Mouse (Mus musculus): Measurements from ENCODE around the gene Snx8. TPM values are rescaled to one million over a fixed set of nuclear protein-coding genes. Genes with fewer than 3 reads are reported as not detected.

The Snx8 gene
- polyA plus RNA-seq, 1 experiment, result 77.5 TPM

DNA sequence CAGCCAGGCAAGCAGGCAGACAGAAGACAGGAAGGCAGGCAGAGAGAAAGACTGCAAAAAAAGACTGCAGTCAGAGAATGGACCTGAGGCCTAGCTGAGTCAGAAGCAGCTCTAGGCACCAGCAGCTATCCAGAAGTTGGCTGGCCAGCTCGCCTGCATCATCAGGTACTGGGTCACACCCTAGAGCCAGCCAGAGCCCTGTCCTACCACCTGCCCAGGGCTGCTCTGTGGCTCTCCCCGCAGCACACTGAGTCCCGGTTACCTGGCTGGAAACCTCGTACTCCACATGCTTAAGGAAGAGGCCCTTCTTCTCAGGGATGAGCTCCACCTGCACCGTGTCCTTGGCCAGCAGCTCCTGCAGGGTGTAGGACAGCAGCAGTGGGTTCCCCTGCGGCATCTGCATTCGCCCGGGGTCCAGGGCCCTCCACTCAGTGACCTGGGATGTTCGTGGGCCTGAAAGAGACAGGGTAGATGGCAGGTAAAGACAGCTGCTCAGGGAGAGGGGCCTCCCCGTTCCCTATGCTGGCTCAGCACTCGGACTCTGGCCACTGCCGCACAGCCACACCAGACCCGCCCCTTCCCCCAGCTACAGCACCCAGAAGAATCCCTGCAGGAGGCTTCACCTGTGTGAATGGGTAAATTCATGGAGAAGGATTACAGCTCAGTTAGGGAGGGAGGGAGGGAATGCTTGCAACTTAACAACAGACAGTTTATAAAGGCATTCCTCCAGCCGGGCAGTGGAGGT is 29.0 kb downstream of the Snx8 start:
- peak; percentile 85 for DNase-seq
- Histone ChIP-seq H3K4me3 (ENCODE audit: insufficient read depth, low read depth, low read length) (peak overlapping the region; percentile 40), H3K27ac (ENCODE audit: insufficient read depth, low read depth, low read length) (peak overlapping the region; percentile 69), H3K27me3 (replicated peaks; ENCODE audit: control insufficient read depth, insufficient read depth, low read length) (no peaks in the 10 kb centered on the region), H3K4me1 (ENCODE audit: control insufficient read depth, insufficient read depth, low read length) (peaks cover 20% of the 10 kb centered on the region), H3K36me3 (ENCODE audit: control insufficient read depth, insufficient read depth, low read length) (peaks cover 3% of the 10 kb centered on the region; the same call in 1 of the 2 replicates)
- WGBS, result 54% methylated on average over 14 of the region's 14 CpGs
- TF ChIP-seq CTCF (conservative IDR thresholded peaks at IDR 0.05; ENCODE audit: insufficient read depth, insufficient read length, low read depth, low read length) (no peak), POLR2A (IDR thresholded peaks at IDR 0.05; ENCODE audit: low read depth, low read length) (no peak)

DNA sequence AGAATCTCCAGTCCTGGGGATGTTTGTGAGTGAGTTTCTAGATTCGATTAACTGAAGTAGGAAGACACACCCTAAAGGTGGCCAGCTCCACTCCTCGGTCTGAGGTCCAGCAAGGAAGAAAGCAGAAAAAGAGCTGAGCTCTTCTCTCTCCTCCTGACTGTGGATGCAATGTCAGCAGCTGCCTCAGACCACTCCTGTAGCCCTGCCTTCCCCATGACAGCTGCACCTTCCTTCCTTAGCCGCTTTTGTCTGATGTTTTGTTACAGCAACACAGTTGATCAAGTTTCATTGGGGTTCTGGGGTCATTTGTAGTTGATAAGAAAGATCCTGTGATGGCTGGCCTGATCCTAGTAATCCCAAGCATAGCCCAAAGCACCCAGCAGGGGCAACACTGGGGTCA is 31.6 kb downstream of the Snx8 start:
- no peak for DNase-seq
- Histone ChIP-seq H3K27me3 (replicated peaks; ENCODE audit: control insufficient read depth, insufficient read depth, low read length) (no peaks in the 10 kb centered on the region), H3K36me3 (ENCODE audit: control insufficient read depth, insufficient read depth, low read length) (peaks cover 3% of the 10 kb centered on the region; the same call in 1 of the 2 replicates), H3K4me3 (ENCODE audit: insufficient read depth, low read depth, low read length) (no peak overlapping the region), H3K27ac (ENCODE audit: insufficient read depth, low read depth, low read length) (no peak overlapping the region), H3K4me1 (ENCODE audit: control insufficient read depth, insufficient read depth, low read length) (peaks cover 13% of the 10 kb centered on the region)
- TF ChIP-seq CTCF (conservative IDR thresholded peaks at IDR 0.05; ENCODE audit: insufficient read depth, insufficient read length, low read depth, low read length) (no peak), POLR2A (IDR thresholded peaks at IDR 0.05; ENCODE audit: low read depth, low read length) (no peak)
- 63% methylated on average over 3 of the region's 3 CpGs for WGBS

DNA sequence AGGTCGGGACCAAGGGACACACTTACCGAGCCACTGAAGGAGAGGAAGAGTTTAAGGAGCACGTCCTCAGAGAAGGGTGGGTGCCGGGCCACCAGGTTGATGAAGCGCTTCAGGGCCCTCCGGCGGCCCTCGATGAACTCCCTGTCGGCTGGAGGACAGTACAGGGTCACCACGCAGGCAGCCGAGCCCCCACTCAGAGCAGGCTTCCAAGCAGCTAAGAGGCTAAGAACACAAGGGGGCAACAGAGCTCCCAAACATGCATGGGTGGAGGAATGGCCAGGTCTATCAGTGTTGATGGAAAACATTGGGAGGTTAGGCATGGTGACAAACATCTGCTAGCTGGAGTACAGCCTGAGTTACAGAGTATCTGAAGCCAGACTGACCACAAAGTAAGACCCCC is 33.1 kb downstream of the Snx8 start:
- TF ChIP-seq POLR2A (IDR thresholded peaks at IDR 0.05; ENCODE audit: low read depth, low read length) (no peak), CTCF (conservative IDR thresholded peaks at IDR 0.05; ENCODE audit: insufficient read depth, insufficient read length, low read depth, low read length) (peak; percentile 36)
- peaks cover 19% of the 10 kb centered on the region; the same call in 1 of the 2 replicates for H3K4me1 ChIP-seq (ENCODE audit: control insufficient read depth, insufficient read depth, low read length)
- H3K27ac ChIP-seq (ENCODE audit: insufficient read depth, low read depth, low read length), result no peak overlapping the region
- no peaks in the 10 kb centered on the region for H3K27me3 ChIP-seq (replicated peaks; ENCODE audit: control insufficient read depth, insufficient read depth, low read length)
- 61% methylated on average over 11 of the region's 11 CpGs for WGBS
- no peak overlapping the region for H3K4me3 ChIP-seq (ENCODE audit: insufficient read depth, low read depth, low read length)
- DNase-seq, result no peak
- peaks cover 3% of the 10 kb centered on the region; the same call in 1 of the 2 replicates for H3K36me3 ChIP-seq (ENCODE audit: control insufficient read depth, insufficient read depth, low read length)

DNA sequence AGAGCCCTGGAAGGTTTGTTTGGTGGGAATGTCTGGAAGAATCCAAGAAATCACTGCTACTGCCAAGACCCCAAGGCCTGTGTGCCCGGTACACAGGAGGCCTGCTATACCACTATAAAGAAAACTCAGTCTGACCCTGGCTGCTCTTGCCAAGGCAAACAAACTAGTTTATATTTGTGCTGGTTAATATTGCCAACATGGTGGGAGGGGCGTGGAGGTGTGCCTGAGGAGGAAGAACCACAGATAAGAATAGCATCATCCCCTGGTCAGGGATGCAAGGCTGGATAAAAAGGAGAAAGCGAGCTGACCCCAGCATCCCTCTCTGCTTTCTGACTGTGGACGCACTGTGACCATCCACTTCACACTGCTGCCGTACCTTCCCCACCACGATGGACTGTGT is 36.7 kb downstream of the Snx8 start:
- peak; percentile 72 for DNase-seq
- Histone ChIP-seq H3K4me1 (ENCODE audit: control insufficient read depth, insufficient read depth, low read length) (peaks cover 19% of the 10 kb centered on the region; the same call in 1 of the 2 replicates), H3K27ac (ENCODE audit: insufficient read depth, low read depth, low read length) (no peak overlapping the region), H3K27me3 (replicated peaks; ENCODE audit: control insufficient read depth, insufficient read depth, low read length) (no peaks in the 10 kb centered on the region), H3K4me3 (ENCODE audit: insufficient read depth, low read depth, low read length) (no peak overlapping the region), H3K36me3 (ENCODE audit: control insufficient read depth, insufficient read depth, low read length) (peaks cover 3% of the 10 kb centered on the region; the same call in 1 of the 2 replicates)
- TF ChIP-seq POLR2A (IDR thresholded peaks at IDR 0.05; ENCODE audit: low read depth, low read length) (no peak), CTCF (conservative IDR thresholded peaks at IDR 0.05; ENCODE audit: insufficient read depth, insufficient read length, low read depth, low read length) (no peak)
- WGBS, result 85% methylated on average over 6 of the region's 6 CpGs

DNA sequence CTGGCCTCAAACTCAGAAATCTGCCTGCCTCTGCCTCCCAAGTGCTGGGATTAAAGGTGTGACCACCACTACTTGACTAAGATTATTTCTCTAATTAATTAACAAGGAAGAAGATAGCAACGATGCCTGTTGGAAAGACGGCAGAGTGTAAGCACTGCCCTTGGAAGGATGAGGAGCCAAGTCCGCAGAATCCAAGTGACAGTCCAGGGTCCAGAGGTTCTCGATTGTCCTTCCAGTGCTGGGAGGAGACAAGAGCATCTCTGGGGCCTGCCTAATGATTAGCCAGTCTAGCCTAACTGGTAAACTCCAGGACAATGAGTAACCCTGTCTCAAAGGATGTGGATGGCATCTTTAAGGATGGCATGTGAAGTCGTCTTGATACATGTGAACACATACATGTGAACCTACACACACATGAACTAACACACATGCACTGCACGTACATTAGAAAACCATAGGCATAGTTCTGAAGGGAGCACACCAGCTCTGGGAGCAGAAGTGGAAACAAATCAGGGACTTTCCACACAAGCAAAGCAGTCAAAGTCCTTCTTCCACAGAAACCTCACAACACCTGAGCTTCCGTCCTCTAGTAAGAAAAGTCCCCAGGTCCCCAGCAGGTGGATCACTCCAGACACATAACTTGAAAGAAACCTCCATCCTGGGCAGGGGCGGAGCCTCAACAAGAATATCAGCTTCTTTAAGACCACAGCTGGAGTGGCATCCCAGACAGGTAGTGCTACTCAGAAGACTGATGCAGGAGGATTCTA is 38.1 kb downstream of the Snx8 start:
- Histone ChIP-seq H3K27ac (ENCODE audit: insufficient read depth, low read depth, low read length) (peak overlapping the region; percentile 26; the same call in 1 of the 2 replicates), H3K36me3 (ENCODE audit: control insufficient read depth, insufficient read depth, low read length) (peaks cover 3% of the 10 kb centered on the region; the same call in 1 of the 2 replicates), H3K27me3 (replicated peaks; ENCODE audit: control insufficient read depth, insufficient read depth, low read length) (no peaks in the 10 kb centered on the region), H3K4me3 (ENCODE audit: insufficient read depth, low read depth, low read length) (no peak overlapping the region), H3K4me1 (ENCODE audit: control insufficient read depth, insufficient read depth, low read length) (peaks cover 16% of the 10 kb centered on the region; the same call in 1 of the 2 replicates)
- TF ChIP-seq CTCF (conservative IDR thresholded peaks at IDR 0.05; ENCODE audit: insufficient read depth, insufficient read length, low read depth, low read length), result no peak
- no peak for TF ChIP-seq POLR2A (IDR thresholded peaks at IDR 0.05; ENCODE audit: low read depth, low read length)
- 70% methylated on average over 8 of the region's 8 CpGs for WGBS
- peak; percentile 83 for DNase-seq

DNA sequence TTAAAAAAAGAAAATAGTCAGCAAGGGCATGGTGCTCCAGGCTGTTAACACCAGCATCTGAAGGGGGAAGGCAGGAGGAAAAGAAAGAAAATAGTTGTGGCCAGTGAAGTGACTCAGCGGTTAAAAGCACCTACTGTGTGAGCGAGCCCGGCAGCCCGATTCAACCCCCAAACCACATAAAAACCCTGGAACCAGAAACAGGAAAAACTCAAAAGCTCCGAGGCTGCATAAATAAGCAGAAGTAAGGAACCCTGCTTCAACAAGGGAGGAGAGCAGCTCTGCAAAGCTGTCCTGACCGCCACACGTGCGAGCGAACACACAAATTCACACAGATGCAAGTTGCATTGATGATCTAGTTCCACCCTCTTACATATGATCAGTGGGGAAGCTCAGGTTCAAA is 39.2 kb downstream of the Snx8 start:
- WGBS, result 91% methylated on average over 9 of the region's 9 CpGs
- peaks cover 16% of the 10 kb centered on the region; the same call in 1 of the 2 replicates for H3K4me1 ChIP-seq (ENCODE audit: control insufficient read depth, insufficient read depth, low read length)
- no peak overlapping the region; the same call in 1 of the 2 replicates for H3K27ac ChIP-seq (ENCODE audit: insufficient read depth, low read depth, low read length)
- no peaks in the 10 kb centered on the region for H3K36me3 ChIP-seq (ENCODE audit: control insufficient read depth, insufficient read depth, low read length)
- H3K27me3 ChIP-seq (replicated peaks; ENCODE audit: control insufficient read depth, insufficient read depth, low read length), result no peaks in the 10 kb centered on the region
- no peak for DNase-seq
- TF ChIP-seq POLR2A (IDR thresholded peaks at IDR 0.05; ENCODE audit: low read depth, low read length) (no peak), CTCF (conservative IDR thresholded peaks at IDR 0.05; ENCODE audit: insufficient read depth, insufficient read length, low read depth, low read length) (no peak)
- no peak overlapping the region for H3K4me3 ChIP-seq (ENCODE audit: insufficient read depth, low read depth, low read length)

DNA sequence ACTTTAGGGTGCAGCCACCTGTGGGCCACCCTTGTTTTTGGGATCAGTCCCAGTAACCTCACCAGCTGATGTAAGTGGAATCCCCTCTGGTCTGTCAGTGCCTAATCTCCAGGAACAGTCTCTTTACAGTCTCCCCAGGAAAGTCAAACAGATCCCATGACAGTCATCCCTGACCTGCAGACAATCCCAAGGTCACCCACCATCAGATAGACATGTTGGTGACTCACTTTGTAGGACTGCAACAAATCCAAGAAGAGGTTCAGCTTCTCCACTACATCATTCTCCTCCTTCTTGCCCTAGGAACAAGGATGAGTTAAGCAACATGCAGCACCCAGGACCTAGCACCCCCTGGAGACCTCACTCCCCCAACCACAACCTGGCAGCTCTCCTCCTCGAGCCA is 43.0 kb downstream of the Snx8 start:
- Histone ChIP-seq H3K4me1 (ENCODE audit: control insufficient read depth, insufficient read depth, low read length) (peaks cover 6% of the 10 kb centered on the region; the same call in 1 of the 2 replicates), H3K4me3 (ENCODE audit: insufficient read depth, low read depth, low read length) (no peak overlapping the region), H3K36me3 (ENCODE audit: control insufficient read depth, insufficient read depth, low read length) (peaks cover 1% of the 10 kb centered on the region; the same call in 1 of the 2 replicates), H3K27ac (ENCODE audit: insufficient read depth, low read depth, low read length) (no peak overlapping the region), H3K27me3 (replicated peaks; ENCODE audit: control insufficient read depth, insufficient read depth, low read length) (no peaks in the 10 kb centered on the region)
- TF ChIP-seq CTCF (conservative IDR thresholded peaks at IDR 0.05; ENCODE audit: insufficient read depth, insufficient read length, low read depth, low read length) (no peak), POLR2A (IDR thresholded peaks at IDR 0.05; ENCODE audit: low read depth, low read length) (no peak)
- no peak for DNase-seq
- 74% methylated on average over 1 of the region's 1 CpGs for WGBS
